Mouse (Mus musculus): ENCODE measurements at regions not wholly inside any gene's neighbourhood (a gene's known extent, or its start where the extent isn't known, plus 50 kb on each side); places are given as distances from the start of the nearest gene placed in this dataset.

- TF ChIP-seq CTCF (IDR thresholded peaks at IDR 0.05; ENCODE audit: extremely low read depth, insufficient read depth, insufficient read length, insufficient replicate concordance) (no peak), POLR2A (IDR thresholded peaks at IDR 0.05; ENCODE audit: low read depth, low read length) (no peak)
Observed at GRCm38 (mm10) chr11:44052481-44052880, 151.5 kb upstream of the Adra1b start.

Measured in spleen, adult 2 months (tissue).